Mouse (Mus musculus) stomach, embryonic 14.5 days (tissue): ENCODE results near the gene Elk3. TPM values are rescaled to one million over a fixed set of nuclear protein-coding genes. Genes with fewer than 3 reads are reported as not detected.
A peak's percentile ranks its signal among the peaks of the same experiment; 100 is the strongest.

Source experiments
- ATAC-seq: fragments of 200-750 bp; cut with Nextera tagmentation; 2 replicates; pipeline ENCODE4 v1.8.0; 2017; ENCODE audit warnings: low read depth, moderate TSS enrichment; ENCODE audit not compliant: insufficient number of reproducible peaks, insufficient read depth, low FRiP score
- H3K27ac ChIP-seq: fragments of 300-500 bp; sonication (generic); 2 replicates; pipeline ENCODE4 v1.5.1; 2014; ENCODE audit warnings: mild to moderate bottlenecking, low read length, moderate library complexity, mixed read lengths
- H3K27me3 ChIP-seq: fragments of 300-500 bp; sonication (generic); 2 replicates; pipeline ENCODE4 v1.6.1; 2014; ENCODE audit warnings: low read length, control low read depth, mixed read lengths; ENCODE audit not compliant: control insufficient read depth, insufficient read depth
- H3K36me3 ChIP-seq: fragments of 300-500 bp; sonication (generic); 2 replicates; pipeline ENCODE4 v1.6.1; 2014; ENCODE audit warnings: mild to moderate bottlenecking, control low read depth, low read length, moderate library complexity, mixed read lengths; ENCODE audit not compliant: control insufficient read depth, insufficient read depth
- H3K4me1 ChIP-seq: fragments of 300-500 bp; sonication (generic); 2 replicates; pipeline ENCODE4 v1.6.1; 2014; ENCODE audit warnings: low read length, control low read depth, mixed read lengths; ENCODE audit not compliant: control insufficient read depth, insufficient read depth
- H3K4me2 ChIP-seq: fragments of 300-500 bp; sonication (generic); replicated peaks from 2 replicates; pipeline ENCODE4 v1.6.1; 2014; ENCODE audit warnings: low read depth, low read length, control low read depth
- H3K4me3 ChIP-seq: fragments of 300-500 bp; sonication (generic); 2 replicates; pipeline ENCODE4 v1.5.1; 2014; ENCODE audit warnings: low read depth, low read length, control low read depth
- H3K9ac ChIP-seq: fragments of 300-500 bp; sonication (generic); replicated peaks from 2 replicates; pipeline ENCODE4 v1.6.1; 2014; ENCODE audit warnings: low read depth, mild to moderate bottlenecking, control low read depth, low read length, moderate library complexity, mixed read lengths
- H3K9me3 ChIP-seq: fragments of 300-500 bp; sonication (generic); 2 replicates; pipeline ENCODE4 v1.6.1; 2016; ENCODE audit warnings: low read depth, low read length, control low read depth; ENCODE audit not compliant: control insufficient read depth
- WGBS: fragments of 180-500 bp; shearing (Covaris S2); extraction: QIAGEN DNeasy Blood & Tissue Kit; methylation state at CpG from one replicate; pipeline ENCODE4 v1.1.7; 2014; 5-methylcytosine and 5-hydroxymethylcytosine counted together
- polyA plus RNA-seq: library from polyadenylated mRNA; unstranded; fragments of >200 nt; fragmentation: Nextera tagmentation; extraction: Ambion mirVana; gene quantifications from 2 replicates; pipeline ENCODE4 v1.2.1, GENCODE M21; 2014

Elk3 gene
- polyA plus RNA-seq, 1 experiment from 2014 or later = 36.6 TPM

DNA sequence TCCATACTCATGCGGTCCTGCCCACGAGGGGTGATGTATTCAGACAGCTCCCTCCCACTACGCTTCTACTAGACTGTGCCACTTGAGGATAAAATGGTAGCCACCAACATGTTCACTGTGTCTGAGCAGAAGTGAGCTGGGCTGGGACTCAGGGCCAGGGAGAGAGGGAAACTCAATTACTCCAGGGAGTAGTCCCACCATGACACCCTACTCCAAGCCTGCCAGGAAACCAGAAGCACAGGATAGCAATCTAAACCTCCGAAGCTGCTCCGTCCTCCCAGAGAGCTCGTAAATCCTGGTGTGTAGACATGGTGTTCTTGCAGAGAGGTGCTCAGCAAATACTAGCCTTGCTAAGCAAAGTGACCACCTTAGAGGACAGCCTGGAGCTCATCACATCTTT lies 57.8 kb downstream of the Elk3 start:
- Histone ChIP-seq H3K36me3 (peaks cover 13% of the 10 kb centered on the region; the same call in 1 of the 2 replicates), H3K4me2 (no peak overlapping the region), H3K9me3 (no peaks in the 10 kb centered on the region), H3K4me1 (peaks cover 3% of the 10 kb centered on the region; the same call in 1 of the 2 replicates), H3K9ac (no peak overlapping the region), H3K27me3 (no peaks in the 10 kb centered on the region), H3K27ac (no peak overlapping the region), H3K4me3 (no peak overlapping the region)
- ATAC-seq = no peak
- WGBS = 81% methylated on average over 6 of the region's 6 CpGs

DNA sequence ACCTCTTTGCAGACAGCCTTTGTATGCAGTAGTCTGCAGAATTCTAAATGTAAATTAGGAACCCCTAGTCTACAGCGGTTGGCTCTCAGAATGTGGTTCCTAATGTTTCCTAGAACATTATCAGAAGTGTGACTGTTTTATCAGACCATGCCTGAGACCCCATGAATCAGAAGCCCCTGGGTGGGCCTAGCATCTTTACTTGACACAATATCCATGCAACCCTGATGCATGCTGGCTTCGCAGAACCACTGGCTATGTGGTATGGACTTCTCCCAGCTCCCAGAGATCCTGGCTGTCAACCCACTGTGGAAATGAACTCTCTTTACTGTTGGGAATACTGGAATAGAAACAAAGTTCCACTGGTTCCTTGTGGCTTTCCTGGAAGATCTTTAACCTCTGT lies 58.3 kb downstream of the Elk3 start:
- H3K27ac ChIP-seq = no peak overlapping the region
- WGBS = 88% methylated on average over 2 of the region's 2 CpGs

DNA sequence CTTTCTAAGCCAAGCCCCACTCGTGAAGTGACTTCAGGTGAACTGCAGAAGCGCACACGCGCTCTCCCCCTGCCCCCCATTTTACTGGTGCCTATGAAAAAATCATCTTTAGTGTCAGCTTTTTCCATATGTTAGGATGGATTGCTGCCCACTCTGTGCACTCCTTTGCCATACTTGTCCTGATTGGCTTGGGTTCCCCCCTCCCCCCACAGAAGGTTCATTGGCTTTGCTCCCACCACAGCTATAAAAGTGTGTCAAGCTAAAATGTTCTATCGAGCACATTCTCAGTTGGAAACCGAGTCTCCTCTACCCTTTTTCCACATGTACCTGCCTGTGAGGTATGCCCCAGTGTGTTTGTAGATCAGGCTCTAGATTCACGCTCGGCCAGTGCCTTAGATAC lies 59.5 kb downstream of the Elk3 start:
- WGBS = 74% methylated on average over 8 of the region's 8 CpGs
- H3K27me3 ChIP-seq = no peaks in the 10 kb centered on the region
- peak overlapping the region; percentile 17; the same call in 1 of the 2 replicates for H3K27ac ChIP-seq
- no peaks in the 10 kb centered on the region for H3K9me3 ChIP-seq
- H3K36me3 ChIP-seq = peaks cover 16% of the 10 kb centered on the region; the same call in 1 of the 2 replicates
- no peak overlapping the region for H3K9ac ChIP-seq
- ATAC-seq = no peak
- H3K4me1 ChIP-seq = peaks cover 10% of the 10 kb centered on the region
- no peak overlapping the region for H3K4me2 ChIP-seq
- no peak overlapping the region for H3K4me3 ChIP-seq

More for the DNA sequence above, 58.3 kb downstream of the Elk3 start:
- Histone ChIP-seq H3K9me3 (no peaks in the 10 kb centered on the region), H3K4me1 (peaks cover 6% of the 10 kb centered on the region), H3K9ac (no peak overlapping the region), H3K36me3 (peaks cover 13% of the 10 kb centered on the region; the same call in 1 of the 2 replicates), H3K27me3 (no peaks in the 10 kb centered on the region), H3K4me3 (no peak overlapping the region), H3K4me2 (no peak overlapping the region)
- no peak for ATAC-seq

DNA sequence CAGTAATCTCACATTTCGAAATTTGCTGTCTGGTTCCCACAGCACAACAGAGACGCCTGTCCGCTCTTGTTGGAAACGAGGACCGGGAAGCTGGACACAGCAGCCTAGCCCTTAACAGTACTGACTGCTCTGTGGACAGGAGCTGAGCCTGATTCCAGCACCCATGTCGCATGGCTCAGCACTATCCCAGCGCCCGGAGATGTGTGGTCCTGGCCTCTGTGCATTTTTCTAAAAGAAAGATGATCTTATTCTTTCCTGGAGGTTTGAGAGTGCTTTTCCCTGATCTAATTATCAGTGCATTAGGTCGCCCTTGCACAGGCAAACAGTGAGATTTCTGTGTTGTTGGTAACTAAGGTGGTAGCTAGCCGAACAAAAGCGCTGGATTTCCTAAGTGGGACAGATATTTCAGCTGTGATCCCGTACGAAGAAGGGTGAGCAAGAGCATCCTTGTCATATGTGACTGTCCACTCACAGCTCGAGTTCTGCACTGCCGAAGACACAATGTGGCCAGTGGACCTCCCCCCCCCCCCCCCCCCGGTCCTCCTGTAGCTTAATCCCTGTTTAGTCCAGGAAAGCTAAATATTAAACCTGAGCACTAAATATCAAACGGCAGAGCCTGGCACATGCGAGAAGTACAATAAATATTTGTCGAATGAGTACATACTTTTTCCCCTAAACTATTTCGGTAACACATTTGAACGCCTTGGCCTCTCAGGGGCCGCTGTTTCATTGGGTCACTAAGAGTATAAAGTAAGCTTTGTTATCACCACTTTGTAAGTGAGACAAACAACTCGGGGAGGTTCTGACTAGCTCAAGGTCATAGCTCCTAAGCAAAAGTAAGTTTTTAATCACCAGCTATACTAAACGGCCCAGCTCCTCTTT lies 60.3 kb downstream of the Elk3 start:
- peak; percentile 69 for ATAC-seq
- WGBS = 43% methylated on average over 24 of the region's 24 CpGs
- H3K36me3 ChIP-seq = peaks cover 16% of the 10 kb centered on the region; the same call in 1 of the 2 replicates

DNA sequence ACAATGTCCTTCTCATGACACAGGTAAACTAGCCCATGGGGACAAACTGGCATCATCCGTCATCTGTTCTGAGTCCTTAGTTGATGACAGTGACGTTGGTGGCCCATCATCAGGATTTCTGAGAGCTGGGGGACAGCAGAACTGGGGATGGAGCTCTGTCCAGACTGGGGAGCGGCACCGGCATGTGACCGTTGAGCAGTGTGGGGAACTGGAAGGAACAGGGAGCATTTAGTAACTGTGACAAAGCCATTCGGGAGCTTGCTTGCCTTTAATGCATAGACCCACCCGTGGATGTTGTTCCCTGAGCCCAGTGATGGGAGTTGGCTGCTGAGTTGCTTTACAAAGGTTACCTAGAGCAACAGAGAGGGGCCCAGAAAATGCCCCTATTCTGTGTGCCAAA lies 61.0 kb downstream of the Elk3 start:
- Histone ChIP-seq H3K9me3 (no peaks in the 10 kb centered on the region), H3K4me3 (no peak overlapping the region), H3K36me3 (peaks cover 16% of the 10 kb centered on the region; the same call in 1 of the 2 replicates), H3K4me2 (no peak overlapping the region), H3K4me1 (peaks cover 10% of the 10 kb centered on the region), H3K27me3 (no peaks in the 10 kb centered on the region), H3K9ac (no peak overlapping the region), H3K27ac (peak overlapping the region; percentile 55; the same call in 1 of the 2 replicates)
- no peak for ATAC-seq
- 78% methylated on average over 7 of the region's 7 CpGs for WGBS

More for the DNA sequence above, 60.3 kb downstream of the Elk3 start:
- H3K9ac ChIP-seq = no peak overlapping the region
- H3K27ac ChIP-seq = peak overlapping the region; percentile 69; the same call in 1 of the 2 replicates
- no peaks in the 10 kb centered on the region for H3K27me3 ChIP-seq
- H3K4me2 ChIP-seq = no peak overlapping the region; the same call in 1 of the 2 replicates
- H3K4me3 ChIP-seq = no peak overlapping the region
- peaks cover 10% of the 10 kb centered on the region for H3K4me1 ChIP-seq
- no peaks in the 10 kb centered on the region for H3K9me3 ChIP-seq

DNA sequence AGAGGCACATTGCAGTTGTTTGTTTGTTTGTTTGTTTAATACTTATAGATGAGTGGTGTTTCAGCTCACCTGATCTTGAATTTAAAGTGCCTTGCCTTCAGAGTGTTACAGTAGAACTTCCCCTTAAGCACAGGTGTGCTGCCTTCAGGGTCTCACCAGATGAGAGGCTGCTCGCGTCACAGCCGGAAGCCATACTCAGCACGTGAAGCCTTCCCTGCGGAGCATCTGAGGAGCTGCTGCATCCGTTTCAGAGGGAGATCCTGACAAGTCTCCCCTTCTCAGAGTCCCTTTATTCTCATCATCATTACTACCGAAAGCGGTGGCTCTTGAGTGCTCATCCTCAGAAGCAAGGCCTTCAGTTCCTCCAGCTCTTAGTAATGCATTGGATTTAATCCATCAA lies 62.5 kb downstream of the Elk3 start:
- Histone ChIP-seq H3K9me3 (no peaks in the 10 kb centered on the region), H3K4me1 (peaks cover 10% of the 10 kb centered on the region), H3K9ac (no peak overlapping the region), H3K4me3 (no peak overlapping the region), H3K27ac (no peak overlapping the region), H3K4me2 (no peak overlapping the region), H3K36me3 (peaks cover 13% of the 10 kb centered on the region; the same call in 1 of the 2 replicates), H3K27me3 (no peaks in the 10 kb centered on the region)
- WGBS = 76% methylated on average over 8 of the region's 8 CpGs
- no peak for ATAC-seq

DNA sequence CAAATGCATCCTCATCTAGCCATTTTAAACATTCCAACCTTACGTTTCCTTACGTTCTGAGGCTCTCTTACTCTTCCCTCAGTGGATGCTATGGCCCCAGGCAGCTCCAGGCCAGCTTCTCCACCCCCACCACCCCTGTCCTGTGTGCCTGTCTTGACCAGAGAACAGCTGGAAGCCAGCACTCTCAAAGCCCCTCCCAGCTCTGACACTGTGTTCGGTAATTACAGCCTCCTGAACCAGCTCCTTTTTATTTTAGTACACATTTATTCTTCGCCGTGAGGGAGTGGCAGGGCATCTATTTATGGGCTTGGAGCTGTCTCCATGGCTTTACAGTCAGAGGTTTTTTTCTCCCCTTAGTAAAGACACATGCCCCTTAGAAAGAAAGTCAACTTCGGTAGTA lies 63.0 kb downstream of the Elk3 start:
- no peaks in the 10 kb centered on the region for H3K9me3 ChIP-seq
- H3K9ac ChIP-seq = no peak overlapping the region
- no peak overlapping the region for H3K4me2 ChIP-seq
- peaks cover 10% of the 10 kb centered on the region for H3K4me1 ChIP-seq
- peaks cover 9% of the 10 kb centered on the region; the same call in 1 of the 2 replicates for H3K36me3 ChIP-seq
- 43% methylated on average over 6 of the region's 6 CpGs for WGBS
- no peaks in the 10 kb centered on the region for H3K27me3 ChIP-seq
- ATAC-seq = no peak; the same call in 1 of the 2 replicates
- no peak overlapping the region for H3K4me3 ChIP-seq
- H3K27ac ChIP-seq = peak overlapping the region; percentile 2; the same call in 1 of the 2 replicates

DNA sequence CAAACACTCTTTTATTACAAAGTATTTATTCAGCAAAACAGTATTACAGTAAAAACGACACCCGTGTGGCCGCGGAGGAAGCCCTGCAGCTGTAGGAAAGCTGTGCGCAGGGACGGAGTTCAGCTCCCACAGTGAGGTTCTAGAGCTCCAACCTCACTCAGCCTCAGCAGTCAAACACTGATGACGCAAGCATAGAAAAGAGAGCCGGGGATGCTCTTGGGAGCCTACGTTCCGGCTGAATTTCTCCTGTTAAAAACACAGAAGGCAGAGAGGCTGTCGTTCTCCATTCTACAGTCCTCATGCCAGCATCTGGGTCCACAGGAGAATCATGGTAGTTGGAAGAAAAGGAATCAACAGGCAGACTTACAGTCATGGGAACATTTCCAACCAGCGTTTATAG lies 63.5 kb downstream of the Elk3 start:
- Histone ChIP-seq H3K9me3 (no peaks in the 10 kb centered on the region), H3K9ac (no peak overlapping the region), H3K36me3 (peaks cover 9% of the 10 kb centered on the region; the same call in 1 of the 2 replicates), H3K27me3 (no peaks in the 10 kb centered on the region), H3K4me1 (peaks cover 10% of the 10 kb centered on the region), H3K27ac (peak overlapping the region; percentile 2; the same call in 1 of the 2 replicates), H3K4me3 (no peak overlapping the region), H3K4me2 (no peak overlapping the region)
- ATAC-seq = no peak
- 79% methylated on average over 12 of the region's 12 CpGs for WGBS
